Mouse (Mus musculus) right cerebral cortex, adult 2 months (tissue): Measurements from ENCODE around the gene Vwa1.

Experiments used
- DNase-seq, 2 experiments: peaks; one replicate each; pipeline ENCODE4 v3.0.0; 2021 to 2022; ENCODE audit warnings: low spot score in 2 of 2

The Vwa1 gene

DNA sequence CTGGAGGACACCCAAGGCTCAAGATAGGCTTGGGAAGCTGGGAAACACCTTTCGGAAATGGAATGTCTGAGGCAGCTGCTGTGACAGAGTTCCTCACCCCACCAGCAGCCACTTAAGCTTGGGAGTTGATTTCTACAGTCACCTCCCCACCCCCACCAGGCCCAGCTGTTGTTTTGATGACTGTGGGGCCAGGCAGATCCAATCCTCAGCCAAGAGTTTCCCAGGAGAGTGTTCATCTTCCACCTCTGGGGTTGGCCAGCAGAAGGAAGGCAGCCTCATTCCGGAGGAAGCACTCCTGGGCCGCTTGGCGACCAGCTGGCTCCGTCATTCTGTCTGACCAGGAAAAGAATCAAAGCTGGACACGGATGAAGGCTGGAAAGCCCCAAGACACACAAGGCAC is 6.4 kb upstream of the Vwa1 start:
- no peak for DNase-seq

DNA sequence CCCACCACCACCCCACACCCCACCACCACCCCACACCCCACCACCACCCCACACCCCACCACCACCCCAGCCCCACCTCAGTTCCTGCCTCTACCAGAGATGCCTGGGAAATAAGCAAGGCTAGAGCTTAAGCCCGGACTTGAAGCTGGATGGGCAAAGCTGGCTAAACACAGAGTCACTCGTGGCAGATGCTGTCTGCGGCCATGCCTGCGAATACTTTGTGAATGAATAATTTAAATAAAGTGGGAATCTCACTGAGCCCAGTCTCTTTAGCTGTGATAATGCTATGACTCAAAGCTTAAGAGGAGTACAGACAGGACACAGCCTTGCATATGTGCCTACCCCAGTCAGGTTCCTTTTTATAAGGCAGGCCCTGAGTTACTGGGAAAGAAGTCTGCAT is 5.0 kb upstream of the Vwa1 start:
- no peak for DNase-seq

GRCm38 (mm10) chr4:155777816-155778215 is 3.3 kb upstream of the Vwa1 start:
- DNase-seq, result no peak

- peak; percentile 58 to 62 for DNase-seq
Measured at GRCm38 (mm10) chr4:155776704-155777335, 2.3 kb upstream of the Vwa1 start.

- no peak for DNase-seq
Measured at GRCm38 (mm10) chr4:155775855-155776254, 1.4 kb upstream of the Vwa1 start.

DNA sequence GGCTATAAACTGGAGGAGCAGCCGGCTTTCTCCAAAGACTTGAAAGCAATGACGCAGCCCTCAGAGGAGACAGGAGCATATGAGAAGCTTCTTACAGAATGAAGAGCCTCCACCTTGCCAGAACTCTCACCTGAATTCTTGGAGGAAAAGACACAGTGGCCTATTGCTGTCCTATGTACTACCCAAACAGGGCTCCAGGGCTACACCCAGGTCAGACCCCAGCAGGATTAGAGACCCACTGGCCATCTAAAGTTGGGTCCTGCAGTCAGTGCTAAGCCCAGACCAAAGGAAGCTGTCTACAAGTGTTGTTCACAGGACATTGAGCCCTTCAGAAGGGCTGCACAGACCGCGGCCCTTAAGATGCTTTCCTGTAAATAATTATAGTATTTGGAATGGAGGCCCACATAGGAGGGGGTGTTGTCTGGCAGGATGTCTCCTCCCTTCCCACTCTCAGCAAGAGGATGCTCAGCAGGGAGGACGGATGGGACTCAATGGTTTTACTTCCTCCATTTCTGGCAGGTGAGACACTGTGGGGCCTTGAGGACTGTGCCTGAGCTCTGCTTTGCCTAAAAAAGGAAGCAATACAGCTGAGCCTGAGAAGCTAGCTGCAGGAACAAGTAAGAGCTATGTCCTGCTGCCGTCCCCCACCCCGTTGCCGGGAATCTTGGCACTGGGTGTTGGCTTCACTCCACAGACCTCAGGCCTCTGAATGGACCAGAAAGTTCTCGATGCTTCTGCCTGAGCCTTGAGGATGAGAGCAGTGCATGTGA is 658 bp upstream of the Vwa1 start:
- DNase-seq, result peak in 1 of 2 experiments; percentile 47

GRCm38 (mm10) chr4:155773335-155774078 is 991 bp downstream of the Vwa1 start:
- DNase-seq, result no peak

DNA sequence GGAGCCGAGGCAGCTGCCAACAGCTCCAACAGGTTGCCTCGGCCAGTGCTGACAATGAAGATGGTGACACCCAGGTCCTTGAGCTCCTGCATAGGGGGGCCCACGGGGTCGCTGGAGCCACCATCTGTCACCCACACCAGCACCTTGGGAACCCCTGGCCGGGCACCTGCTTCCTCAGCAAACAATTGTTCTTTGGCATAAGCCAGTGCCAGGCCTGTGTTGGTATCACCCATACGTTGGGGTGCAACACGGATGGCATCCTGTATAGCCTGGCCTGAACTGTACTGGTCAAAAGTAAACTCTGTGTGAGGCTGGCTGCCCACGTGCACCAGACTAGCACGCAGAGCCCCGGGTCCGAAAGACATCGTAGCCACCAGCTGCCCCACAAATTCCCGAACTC is 1.7 kb downstream of the Vwa1 start:
- no peak for DNase-seq

GRCm38 (mm10) chr4:155771706-155772105 is 2.8 kb downstream of the Vwa1 start:
- DNase-seq, result no peak

DNA sequence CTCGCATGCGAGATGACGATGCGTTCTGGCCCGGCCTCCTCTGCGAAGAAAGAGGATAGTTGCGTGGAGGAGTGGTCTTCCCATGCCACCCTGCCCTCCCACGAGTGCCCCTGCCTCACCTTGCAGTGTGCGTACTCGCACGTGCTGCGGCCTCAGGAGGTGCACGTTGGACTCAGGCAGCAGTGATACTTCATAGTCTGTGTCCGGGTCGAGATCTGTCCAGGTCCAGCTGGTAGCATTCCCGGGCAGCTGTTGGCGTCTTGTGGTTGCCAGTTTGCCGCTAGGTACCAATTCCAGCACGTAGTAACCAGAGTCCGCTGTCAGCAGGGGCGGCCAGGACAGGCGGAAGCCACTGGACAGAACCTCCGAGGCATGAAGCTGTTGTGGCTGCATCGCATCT is 3.9 kb downstream of the Vwa1 start:
- no peak for DNase-seq

DNA sequence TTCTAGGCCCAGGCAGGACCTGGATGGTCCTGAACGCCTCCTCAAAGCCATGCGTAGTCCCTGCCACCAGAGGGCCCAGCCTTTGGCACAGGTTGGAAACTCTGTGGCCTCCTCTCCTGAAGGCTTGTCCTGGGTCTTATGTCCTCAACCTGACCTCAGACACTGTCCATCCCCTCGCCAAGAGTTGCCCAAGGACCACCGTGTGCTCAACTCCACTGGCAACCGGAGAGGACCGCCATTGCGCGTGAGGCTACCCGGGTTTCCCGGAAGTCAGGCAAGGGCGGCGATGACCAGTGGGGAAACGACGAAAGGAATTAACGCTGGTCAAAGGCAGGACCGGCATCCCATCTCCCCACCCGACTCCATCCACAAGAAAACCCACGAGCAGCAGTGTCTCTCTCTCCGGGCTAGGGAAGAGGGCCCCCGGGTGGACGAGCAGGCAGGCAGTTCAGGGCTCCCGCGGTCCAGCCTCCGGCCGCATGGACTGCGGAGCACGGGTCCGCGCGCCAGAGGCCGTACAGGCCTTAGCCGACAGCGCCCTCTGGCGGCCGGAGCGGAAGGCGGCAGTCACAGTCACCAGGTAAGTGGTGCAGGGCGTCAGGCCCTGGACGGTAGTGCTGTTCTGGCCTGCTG is 4.5 kb downstream of the Vwa1 start:
- DNase-seq, result peak; percentile 89 to 93

DNA sequence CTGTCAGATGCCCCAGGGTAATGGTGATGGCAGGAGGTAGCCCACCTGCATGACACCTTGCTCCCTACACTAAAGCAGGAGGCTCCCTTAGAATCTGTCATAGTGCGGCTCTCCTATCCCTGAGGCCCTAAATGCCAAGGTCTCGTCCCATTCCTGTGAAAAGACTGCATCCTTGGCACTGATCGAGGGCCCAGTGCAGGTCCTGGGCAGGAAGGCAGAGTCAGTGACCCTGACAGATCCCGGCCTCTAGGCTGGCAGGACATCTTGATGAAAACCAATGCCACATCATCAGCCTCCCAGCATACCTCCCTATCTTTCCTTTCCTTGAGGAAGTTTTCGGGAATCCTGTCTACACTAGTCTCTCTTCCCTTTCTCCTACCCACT is 5.0 kb downstream of the Vwa1 start:
- no peak for DNase-seq

DNA sequence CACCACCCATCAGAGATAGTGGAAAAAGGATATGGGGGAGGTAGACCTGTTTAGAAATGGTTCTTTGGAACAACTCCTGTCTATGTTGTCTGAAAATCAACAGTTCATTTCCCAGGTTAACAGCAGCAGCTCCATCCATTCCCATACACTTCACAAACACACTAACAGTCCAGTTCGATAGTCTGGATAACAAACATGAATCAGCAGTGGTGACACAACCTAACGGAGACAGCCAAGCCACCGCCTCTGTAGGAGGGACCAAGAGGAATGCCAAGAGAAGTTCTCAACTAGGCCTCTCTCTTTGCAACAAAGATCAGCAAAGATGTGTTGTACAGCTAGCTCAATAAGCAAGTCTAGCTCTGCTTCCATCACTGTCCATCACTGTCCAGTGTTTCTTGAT is 12.1 kb downstream of the Vwa1 start:
- DNase-seq, result no peak

- DNase-seq, result no peak
Measured at GRCm38 (mm10) chr4:155761356-155762099, 13.0 kb downstream of the Vwa1 start.

GRCm38 (mm10) chr4:155760613-155761355 is 13.7 kb downstream of the Vwa1 start, which contains the start of gene Atad3a:
Gene Atad3a, minus strand, starts transcription at chr4:155761093.
- peak; percentile 99 for DNase-seq

GRCm38 (mm10) chr4:155759862-155760612 is 14.5 kb downstream of the Vwa1 start:
- DNase-seq, result no peak

DNA sequence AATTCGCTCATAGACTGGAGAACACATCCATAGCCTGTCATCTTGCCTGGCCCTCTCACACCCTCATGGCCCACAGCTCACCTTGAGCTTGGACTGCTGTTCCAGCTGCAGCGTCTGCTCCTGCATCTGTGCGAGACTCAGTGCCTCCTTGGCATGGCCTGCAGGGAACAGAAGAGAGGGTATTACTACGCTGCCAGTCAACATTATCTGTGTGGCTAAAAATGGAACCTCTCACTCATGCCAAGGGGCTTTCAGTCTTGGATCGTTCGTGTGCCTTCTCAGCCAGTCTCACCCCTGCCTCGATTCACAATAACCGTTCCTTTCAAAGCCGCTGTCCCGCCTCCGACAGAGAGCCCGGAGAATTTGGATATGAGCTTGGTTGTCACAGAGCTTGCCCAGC is 17.5 kb downstream of the Vwa1 start:
- no peak for DNase-seq

DNA sequence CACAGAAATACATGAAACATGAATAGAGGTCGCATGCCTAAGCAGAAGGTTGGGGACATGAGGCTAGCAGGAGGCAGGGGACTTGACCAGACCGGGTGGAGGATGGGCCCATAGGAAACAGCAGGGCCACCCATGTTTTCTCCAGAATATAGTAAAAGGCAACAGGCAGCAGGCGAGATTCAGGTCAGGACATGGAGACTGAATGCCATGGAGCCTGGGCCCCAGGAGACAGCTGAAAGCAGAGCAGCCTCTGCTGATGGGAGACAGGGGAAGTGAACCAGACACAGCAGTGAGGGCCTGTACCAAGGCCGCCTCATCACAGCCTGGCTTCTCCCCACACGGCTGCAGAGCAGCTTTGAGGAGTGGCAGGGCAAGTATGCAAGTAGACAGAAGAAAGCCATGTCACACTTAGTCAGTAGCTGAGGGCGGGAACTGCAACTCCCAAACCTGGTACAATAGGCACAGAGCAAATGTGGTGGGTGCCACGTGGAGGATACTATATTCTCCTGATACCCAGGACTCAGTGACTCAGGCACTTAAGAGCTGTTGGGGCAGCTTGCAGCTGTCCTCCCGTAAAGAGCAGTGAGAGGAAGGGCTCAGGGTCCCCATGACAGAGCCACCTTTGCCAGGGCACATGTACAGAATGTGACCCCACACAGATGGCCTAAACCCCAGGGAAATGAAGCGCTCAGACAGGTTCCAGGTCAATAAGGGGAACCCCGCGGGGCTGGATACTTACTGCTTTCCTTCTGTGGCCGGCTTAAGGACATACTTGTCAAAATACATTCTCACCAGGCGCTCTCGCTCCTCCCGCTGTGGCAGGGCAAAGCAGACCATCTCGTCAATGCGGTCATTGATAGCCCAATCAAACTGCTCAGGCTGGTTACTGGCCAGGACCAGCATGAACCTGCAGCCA is 27.7 kb downstream of the Vwa1 start:
- DNase-seq, result no peak

GRCm38 (mm10) chr4:155746036-155746548 is 28.4 kb downstream of the Vwa1 start:
- DNase-seq, result no peak
